Mouse (Mus musculus) erythroblast, embryonic 14.5 days (primary cell): ENCODE measurements around the gene Ephb1.

Source experiments
- GATA1 ChIP-seq: IDR thresholded peaks from 2 replicates; pipeline ENCODE4 v1.6.1; 2012; ENCODE audit warnings: low read length, inconsistent platforms, mixed read lengths
- TAL1 ChIP-seq: IDR thresholded peaks from 3 replicates; pipeline ENCODE4 v1.6.1; 2012; ENCODE audit warnings: low read length, inconsistent platforms, mixed read lengths

GRCm38 (mm10) chr9:102350696-102351095 is 3.8 kb downstream of the Ephb1 start:
- TF ChIP-seq TAL1, result no peak
- TF ChIP-seq GATA1, result no peak
